Mouse (Mus musculus): ENCODE measurements around the gene Gsdme.

DNA sequence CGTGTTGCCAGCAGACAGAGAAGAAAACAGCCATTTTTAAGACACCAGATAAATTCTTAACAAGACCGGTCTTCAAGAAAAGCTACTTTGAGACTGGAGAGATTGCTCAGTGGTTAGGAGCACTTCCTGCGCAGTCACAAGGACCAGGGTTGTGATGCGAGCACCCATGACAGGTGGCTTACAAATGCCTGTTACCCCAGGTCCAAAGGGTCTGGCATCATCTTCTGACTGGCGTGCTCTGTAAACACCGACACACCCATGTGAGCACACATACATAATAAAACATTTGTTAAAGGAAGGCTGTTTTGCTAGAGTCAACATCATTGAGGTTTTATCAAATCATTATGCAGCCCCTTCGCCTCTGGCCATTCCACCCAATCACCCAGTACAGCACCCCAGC, 16.0 kb upstream of the Gsdme start:
- no peak for TF ChIP-seq CTCF (IDR thresholded peaks at IDR 0.05; ENCODE audit: low read depth, low read length)
- TF ChIP-seq POLR2A (IDR thresholded peaks at IDR 0.05; ENCODE audit: insufficient read depth, low read length) = no peak

Data from ES-Bruce4 (cell line).